Mouse (Mus musculus) liver, adult 2 months (tissue): ENCODE data around the gene Tmem269.

Source experiments
- CTCF ChIP-seq: fragments of 200-500 bp; IDR thresholded peaks from 2 replicates; pipeline ENCODE4 v1.5.1; 2011; ENCODE audit warnings: low read depth, low read length, control low read depth
- POLR2A ChIP-seq: fragments of 200-500 bp; IDR thresholded peaks from 2 replicates; pipeline ENCODE4 v1.6.1; 2011; ENCODE audit warnings: low read length, control low read depth; ENCODE audit not compliant: insufficient read depth; ENCODE audit errors: extremely low read depth

DNA sequence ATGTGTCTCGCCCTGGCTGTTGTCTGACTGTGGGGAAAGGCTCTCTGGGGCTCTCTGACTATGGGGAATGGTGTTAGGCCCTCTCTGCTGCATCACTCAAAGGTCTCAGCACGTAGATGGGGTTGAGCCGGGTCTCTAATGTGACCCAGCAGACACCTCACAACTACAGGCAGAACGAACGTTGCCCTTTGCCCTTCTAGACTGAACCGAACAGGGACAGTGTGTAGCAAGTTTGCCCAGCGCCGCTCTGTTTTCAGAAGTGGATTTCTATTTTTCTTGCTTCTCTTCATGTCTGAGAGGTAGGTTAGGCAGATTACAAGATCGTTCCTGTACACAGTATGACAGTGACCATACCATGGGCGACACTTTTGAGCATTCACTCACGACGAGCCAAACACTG lies 24.6 kb upstream of the Tmem269 start:
- no peak for TF ChIP-seq CTCF
- TF ChIP-seq POLR2A: no peak
